Mouse (Mus musculus) hindbrain, postnatal 0 days (tissue): ENCODE measurements around the gene Pigr. TPM values are rescaled to one million over a fixed set of nuclear protein-coding genes. Genes with fewer than 3 reads are reported as not detected.

Source experiments
- ATAC-seq: fragments of 200-750 bp; cut with Nextera tagmentation; 2 replicates; pipeline ENCODE4 v1.8.0; 2017; ENCODE audit warnings: mild to moderate bottlenecking, moderate TSS enrichment, moderate library complexity
- DNase-seq: peaks from one replicate; pipeline ENCODE4 v3.0.0-alpha.2; 2015; ENCODE audit warnings: low spot score
- H3K27ac ChIP-seq: fragments of 300-500 bp; sonication (generic); 2 replicates; pipeline ENCODE4 v1.5.1; 2014; ENCODE audit warnings: mild to moderate bottlenecking
- H3K27me3 ChIP-seq: fragments of 300-500 bp; sonication (generic); 2 replicates; pipeline ENCODE4 v1.6.1; 2014; ENCODE audit warnings: low read length, mixed read lengths; ENCODE audit not compliant: insufficient read depth
- H3K36me3 ChIP-seq: fragments of 300-500 bp; sonication (generic); 2 replicates; pipeline ENCODE4 v1.6.1; 2014; ENCODE audit warnings: low read length, mixed read lengths; ENCODE audit not compliant: insufficient read depth
- H3K4me1 ChIP-seq: fragments of 300-500 bp; sonication (generic); 2 replicates; pipeline ENCODE4 v1.6.1; 2014; ENCODE audit warnings: antibody characterized with exemption, low read length, mixed read lengths; ENCODE audit not compliant: insufficient read depth
- H3K4me2 ChIP-seq: fragments of 300-500 bp; sonication (generic); 2 replicates; pipeline ENCODE4 v1.6.1; 2014; ENCODE audit warnings: low read depth, mild to moderate bottlenecking, low read length, moderate library complexity, mixed read lengths
- H3K4me3 ChIP-seq: fragments of 300-500 bp; sonication (generic); 2 replicates; pipeline ENCODE4 v1.5.1; 2014; ENCODE audit warnings: low read length
- H3K9ac ChIP-seq: fragments of 300-500 bp; sonication (generic); replicated peaks from 2 replicates; pipeline ENCODE4 v1.6.1; 2014; ENCODE audit warnings: mild to moderate bottlenecking, low read length, moderate library complexity, mixed read lengths
- H3K9me3 ChIP-seq: fragments of 300-500 bp; sonication (generic); 2 replicates; pipeline ENCODE4 v1.6.1; 2016; ENCODE audit warnings: low read length, mixed read lengths
- CTCF ChIP-seq: IDR thresholded peaks from 2 replicates; pipeline ENCODE4 v1.5.1; 2016; ENCODE audit warnings: antibody characterized with exemption, control low read depth, low read depth
- WGBS: fragments of 180-500 bp; shearing (Covaris S2); extraction: QIAGEN DNeasy Blood & Tissue Kit; methylation state at CpG from one replicate; pipeline ENCODE4 v1.1.7; 2014; 5-methylcytosine and 5-hydroxymethylcytosine counted together
- polyA plus RNA-seq: library from polyadenylated mRNA; unstranded; fragments of >200 nt; fragmentation: Nextera tagmentation; extraction: Ambion mirVana; gene quantifications from 2 replicates; pipeline ENCODE4 v1.2.1, GENCODE M21; 2015
- total RNA-seq: library from RNA; depleted of rRNA; stranded (reverse); fragments of >200 nt; gene quantifications from 2 replicates; pipeline ENCODE4 v1.2.3, GENCODE M21; 2014; rRNA removed

Gene Pigr
- total and polyA plus RNA-seq, 2 experiments from 2014 or later: not detected

DNA sequence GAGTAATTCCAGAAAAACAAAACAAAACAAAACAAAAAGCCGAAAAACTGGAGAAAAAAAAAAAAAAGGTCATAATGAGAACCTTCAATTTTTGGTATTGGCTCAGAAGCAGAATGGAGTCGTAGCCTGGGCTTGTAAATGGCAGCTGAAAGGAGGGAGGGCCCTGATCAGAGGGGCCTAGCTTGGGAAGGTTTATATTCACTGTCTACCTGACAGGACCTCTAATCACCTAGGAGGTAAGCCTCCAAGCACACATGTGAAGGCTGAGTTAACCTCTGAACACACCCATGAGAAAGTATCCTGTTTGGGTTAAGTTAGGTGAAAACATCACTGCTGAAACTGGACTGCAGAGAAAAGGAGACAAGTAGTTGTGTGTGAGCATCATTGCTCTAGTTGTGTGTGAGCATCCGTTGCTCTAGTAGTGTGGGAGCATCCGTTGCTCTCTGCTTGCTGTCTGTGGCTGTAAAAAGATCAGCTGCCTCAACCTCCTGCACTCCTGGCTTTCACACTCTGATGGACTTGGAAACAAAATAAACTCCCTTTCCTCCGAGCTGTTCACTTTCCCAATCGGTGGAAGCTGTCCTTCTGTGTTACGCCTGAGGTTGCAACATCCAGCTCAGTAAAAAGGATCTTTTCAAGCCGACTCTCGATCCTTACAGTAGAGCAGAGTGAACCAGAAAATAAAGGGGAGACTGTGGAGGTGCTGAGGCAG, 67.0 kb downstream of the Pigr start:
- no peak for DNase-seq
- no peak for TF ChIP-seq CTCF
- Histone ChIP-seq H3K27ac (no peak overlapping the region), H3K27me3 (no peaks in the 10 kb centered on the region), H3K4me2 (no peak overlapping the region), H3K4me3 (no peak overlapping the region), H3K36me3 (no peaks in the 10 kb centered on the region), H3K9ac (no peak overlapping the region), H3K4me1 (no peaks in the 10 kb centered on the region), H3K9me3 (no peaks in the 10 kb centered on the region)
- ATAC-seq: no peak
- 65% methylated on average over 9 of the region's 9 CpGs for WGBS

DNA sequence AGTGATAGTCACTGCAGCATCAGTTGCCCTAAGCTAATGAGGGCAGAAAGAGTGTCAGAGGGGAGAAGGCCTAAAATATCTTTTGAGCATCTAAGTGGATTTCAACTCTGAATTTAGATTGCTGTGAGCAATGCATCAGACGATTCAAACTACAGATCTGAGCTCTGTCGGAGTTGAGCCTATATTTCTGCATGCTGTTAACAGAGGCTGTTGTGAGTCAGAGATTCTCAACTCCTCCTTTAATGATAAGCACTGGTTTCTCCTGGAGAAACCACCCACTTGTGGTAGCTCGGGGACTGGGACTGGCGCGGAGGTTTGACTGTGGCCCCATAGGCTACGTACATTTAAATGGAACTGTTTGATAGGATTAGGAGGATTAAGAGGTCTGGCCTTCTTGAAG, 68.0 kb downstream of the Pigr start:
- WGBS: 70% methylated on average over 6 of the region's 6 CpGs
- H3K27ac ChIP-seq: no peak overlapping the region
- no peaks in the 10 kb centered on the region for H3K4me1 ChIP-seq
- H3K4me3 ChIP-seq: no peak overlapping the region
- H3K9me3 ChIP-seq: no peaks in the 10 kb centered on the region
- no peak for TF ChIP-seq CTCF
- DNase-seq (no peak), ATAC-seq (no peak)
- H3K4me2 ChIP-seq: no peak overlapping the region
- H3K27me3 ChIP-seq: no peaks in the 10 kb centered on the region
- H3K9ac ChIP-seq: no peak overlapping the region
- H3K36me3 ChIP-seq: no peaks in the 10 kb centered on the region

Other genes with a start within 250 kb of the Pigr start
- not detected in 2 replicates for gene Zp3r, start 197.1 kb upstream of the Pigr start, total RNA-seq
- not detected in 2 replicates for gene Zp3r, start 197.1 kb upstream of the Pigr start, polyA plus RNA-seq
- gene C4bp, start 165.1 kb upstream of the Pigr start, total RNA-seq: not detected in 2 replicates
- 0.08 and 0.18 TPM in 2 replicates for gene C4bp, start 165.1 kb upstream of the Pigr start, polyA plus RNA-seq
- gene Gm29427, start 110.9 kb upstream of the Pigr start, total RNA-seq: not detected in 2 replicates
- not detected in 2 replicates for gene Gm29427, start 110.9 kb upstream of the Pigr start, polyA plus RNA-seq
- 10.4 and 11.9 TPM in 2 replicates for gene Yod1, start 109.4 kb upstream of the Pigr start, total RNA-seq
- gene Yod1, start 109.4 kb upstream of the Pigr start, polyA plus RNA-seq: 19.3 and 20.7 TPM in 2 replicates
- gene Pfkfb2, start 97.4 kb upstream of the Pigr start, total RNA-seq: 23.6 and 30.0 TPM in 2 replicates
- gene Pfkfb2, start 97.4 kb upstream of the Pigr start, polyA plus RNA-seq: 13.3 and 13.5 TPM in 2 replicates
- gene AA986860, start 94.7 kb upstream of the Pigr start, total RNA-seq: 0.32 and 1.3 TPM in 2 replicates
- 0.58 and 0.59 TPM in 2 replicates for gene AA986860, start 94.7 kb upstream of the Pigr start, polyA plus RNA-seq
- gene Fcamr, start 25.8 kb upstream of the Pigr start, total RNA-seq: not detected in 2 replicates
- not detected in 2 replicates for gene Fcamr, start 25.8 kb upstream of the Pigr start, polyA plus RNA-seq
- 0.75 and 2.2 TPM in 2 replicates for gene Fcmr, start 39.0 kb downstream of the Pigr start, total RNA-seq
- 2.5 and 2.7 TPM in 2 replicates for gene Fcmr, start 39.0 kb downstream of the Pigr start, polyA plus RNA-seq
- gene Il24, start 60.8 kb downstream of the Pigr start, total RNA-seq: not detected in 2 replicates
- not detected in 2 replicates for gene Il24, start 60.8 kb downstream of the Pigr start, polyA plus RNA-seq
- gene Il20, start 84.8 kb downstream of the Pigr start, total RNA-seq: not detected in 2 replicates
- not detected in 2 replicates for gene Il20, start 84.8 kb downstream of the Pigr start, polyA plus RNA-seq
- 0.37 TPM in 1 of 2 replicates, not detected in the other for gene Il19, start 113.4 kb downstream of the Pigr start, total RNA-seq
- gene Il19, start 113.4 kb downstream of the Pigr start, polyA plus RNA-seq: 0.21 TPM in 1 of 2 replicates, not detected in the other
- gene Il10, start 193.2 kb downstream of the Pigr start, total RNA-seq: not detected in 2 replicates
- gene Il10, start 193.2 kb downstream of the Pigr start, polyA plus RNA-seq: not detected in 2 replicates